Mouse (Mus musculus) ES-Bruce4 (cell line): ENCODE results near the gene Hace1.

ENCODE experiments used
- CTCF ChIP-seq: IDR thresholded peaks from one replicate; pipeline ENCODE4 v1.8.1; 2011; ENCODE audit warnings: low read depth, low read length
- POLR2A ChIP-seq: IDR thresholded peaks from one replicate; pipeline ENCODE4 v1.8.1; 2011; ENCODE audit warnings: low read length; ENCODE audit not compliant: insufficient read depth

- TF ChIP-seq CTCF (no peak), POLR2A (no peak)
These were observed at the start of gene Hace1 for GRCm38 (mm10) chr10:45577731-45578297.
